Mouse (Mus musculus) stomach, embryonic 14.5 days (tissue): Measurements from ENCODE around the gene Gm6121. TPM values are rescaled to one million over a fixed set of nuclear protein-coding genes. Genes with fewer than 3 reads are reported as not detected.
"Not testable (repeated sequence)": the region's sequence is repeated elsewhere in the genome, so short reads cannot be mapped to it uniquely, and the experiment has no call there.

Experiments
- ATAC-seq: fragments of 200-750 bp; cut with Nextera tagmentation; 2 replicates; pipeline ENCODE4 v1.8.0; 2017; ENCODE audit warnings: low read depth, moderate TSS enrichment; ENCODE audit not compliant: insufficient number of reproducible peaks, insufficient read depth, low FRiP score
- H3K27ac ChIP-seq: fragments of 300-500 bp; sonication (generic); 2 replicates; pipeline ENCODE4 v1.5.1; 2014; ENCODE audit warnings: mild to moderate bottlenecking, low read length, moderate library complexity, mixed read lengths
- H3K27me3 ChIP-seq: fragments of 300-500 bp; sonication (generic); 2 replicates; pipeline ENCODE4 v1.6.1; 2014; ENCODE audit warnings: low read length, control low read depth, mixed read lengths; ENCODE audit not compliant: control insufficient read depth, insufficient read depth
- H3K36me3 ChIP-seq: fragments of 300-500 bp; sonication (generic); 2 replicates; pipeline ENCODE4 v1.6.1; 2014; ENCODE audit warnings: mild to moderate bottlenecking, control low read depth, low read length, moderate library complexity, mixed read lengths; ENCODE audit not compliant: control insufficient read depth, insufficient read depth
- H3K4me1 ChIP-seq: fragments of 300-500 bp; sonication (generic); 2 replicates; pipeline ENCODE4 v1.6.1; 2014; ENCODE audit warnings: low read length, control low read depth, mixed read lengths; ENCODE audit not compliant: control insufficient read depth, insufficient read depth
- H3K4me2 ChIP-seq: fragments of 300-500 bp; sonication (generic); replicated peaks from 2 replicates; pipeline ENCODE4 v1.6.1; 2014; ENCODE audit warnings: low read depth, low read length, control low read depth
- H3K4me3 ChIP-seq: fragments of 300-500 bp; sonication (generic); 2 replicates; pipeline ENCODE4 v1.5.1; 2014; ENCODE audit warnings: low read depth, low read length, control low read depth
- H3K9ac ChIP-seq: fragments of 300-500 bp; sonication (generic); replicated peaks from 2 replicates; pipeline ENCODE4 v1.6.1; 2014; ENCODE audit warnings: low read depth, mild to moderate bottlenecking, control low read depth, low read length, moderate library complexity, mixed read lengths
- H3K9me3 ChIP-seq: fragments of 300-500 bp; sonication (generic); 2 replicates; pipeline ENCODE4 v1.6.1; 2016; ENCODE audit warnings: low read depth, low read length, control low read depth; ENCODE audit not compliant: control insufficient read depth
- WGBS: fragments of 180-500 bp; shearing (Covaris S2); extraction: QIAGEN DNeasy Blood & Tissue Kit; methylation state at CpG from one replicate; pipeline ENCODE4 v1.1.7; 2014; 5-methylcytosine and 5-hydroxymethylcytosine counted together
- polyA plus RNA-seq: library from polyadenylated mRNA; unstranded; fragments of >200 nt; fragmentation: Nextera tagmentation; extraction: Ambion mirVana; gene quantifications from 2 replicates; pipeline ENCODE4 v1.2.1, GENCODE M21; 2014

Gene Gm6121
- not detected in 2 replicates for polyA plus RNA-seq

GRCm38 (mm10) chrX:26935597-26935996, at the start of gene Gm6121:
Gm6121 (minus strand) TSS chrX:26935697.
- not testable (repeated sequence) for H3K4me1 ChIP-seq, H3K9me3 ChIP-seq, H3K9ac ChIP-seq, H3K4me2 ChIP-seq, H3K36me3 ChIP-seq, ATAC-seq, H3K4me3 ChIP-seq, H3K27ac ChIP-seq, H3K27me3 ChIP-seq
- no CpG with 5 or more reads among the region's 5 CpGs for WGBS

Other genes with a start within 250 kb of the Gm6121 start
- gene Gm14525, start 233.1 kb downstream of the Gm6121 start, polyA plus RNA-seq: not detected in 2 replicates